Mouse (Mus musculus) bone marrow macrophage, adult 2 months (primary cell): Measurements from ENCODE around the gene Trat1.

Experiments
- CTCF ChIP-seq: IDR thresholded peaks from 2 replicates; pipeline ENCODE4 v1.5.1; 2012; ENCODE audit warnings: low read depth, mild to moderate bottlenecking, low read length, moderate library complexity
- POLR2A ChIP-seq: IDR thresholded peaks from 2 replicates; pipeline ENCODE4 v1.6.1; 2012; ENCODE audit warnings: mild to moderate bottlenecking, low read depth, low read length, borderline replicate concordance

GRCm38 (mm10) chr16:48736890-48737289, 34.9 kb downstream of the Trat1 start:
- TF ChIP-seq POLR2A (no peak), CTCF (no peak)
